Mouse (Mus musculus): Measurements from ENCODE around the gene Ambra1.
A peak's percentile ranks its signal among the peaks of the same experiment; 100 is the strongest.

Ambra1 gene

DNA sequence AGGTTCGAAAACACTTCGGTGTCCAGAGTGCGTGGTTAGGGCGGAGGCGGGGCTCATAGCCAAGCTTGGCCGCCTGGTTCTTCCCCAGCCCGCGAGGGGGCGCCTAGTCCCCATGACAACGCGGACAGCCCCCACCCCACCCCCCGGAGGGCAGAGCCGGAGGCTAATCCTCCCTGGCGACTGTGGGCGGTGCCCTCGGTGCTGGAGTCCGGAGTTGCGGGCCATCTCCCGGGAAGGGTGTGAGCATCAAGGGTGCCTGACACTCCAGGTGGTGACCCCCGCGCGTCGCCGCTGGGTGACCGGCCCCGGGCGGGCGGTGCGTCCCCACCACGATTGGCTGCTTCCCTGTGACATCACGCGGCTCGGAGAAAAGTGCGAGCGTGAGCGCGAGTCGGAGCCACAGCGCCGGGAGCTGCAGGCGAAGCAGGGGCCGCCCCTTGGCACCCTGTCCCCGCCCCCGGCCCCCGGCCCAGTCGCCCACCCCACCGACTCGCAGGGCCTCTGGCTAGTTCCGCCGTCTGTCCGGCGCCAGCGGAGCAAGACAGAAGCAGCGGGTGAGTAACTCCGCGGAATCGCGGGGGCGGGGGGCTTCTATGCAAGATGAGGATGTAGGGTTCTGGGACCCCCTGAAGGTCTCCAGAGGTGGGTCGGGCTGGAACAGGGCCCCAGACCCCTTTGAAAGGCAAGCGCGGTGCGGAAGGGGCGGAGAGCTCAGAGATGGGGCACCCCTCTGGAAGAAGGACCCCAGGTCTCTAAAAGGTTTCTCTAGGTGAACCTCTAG lies 192.0 kb downstream of the Ambra1 start:
- DNase-seq: peak; percentile 53

DNA sequence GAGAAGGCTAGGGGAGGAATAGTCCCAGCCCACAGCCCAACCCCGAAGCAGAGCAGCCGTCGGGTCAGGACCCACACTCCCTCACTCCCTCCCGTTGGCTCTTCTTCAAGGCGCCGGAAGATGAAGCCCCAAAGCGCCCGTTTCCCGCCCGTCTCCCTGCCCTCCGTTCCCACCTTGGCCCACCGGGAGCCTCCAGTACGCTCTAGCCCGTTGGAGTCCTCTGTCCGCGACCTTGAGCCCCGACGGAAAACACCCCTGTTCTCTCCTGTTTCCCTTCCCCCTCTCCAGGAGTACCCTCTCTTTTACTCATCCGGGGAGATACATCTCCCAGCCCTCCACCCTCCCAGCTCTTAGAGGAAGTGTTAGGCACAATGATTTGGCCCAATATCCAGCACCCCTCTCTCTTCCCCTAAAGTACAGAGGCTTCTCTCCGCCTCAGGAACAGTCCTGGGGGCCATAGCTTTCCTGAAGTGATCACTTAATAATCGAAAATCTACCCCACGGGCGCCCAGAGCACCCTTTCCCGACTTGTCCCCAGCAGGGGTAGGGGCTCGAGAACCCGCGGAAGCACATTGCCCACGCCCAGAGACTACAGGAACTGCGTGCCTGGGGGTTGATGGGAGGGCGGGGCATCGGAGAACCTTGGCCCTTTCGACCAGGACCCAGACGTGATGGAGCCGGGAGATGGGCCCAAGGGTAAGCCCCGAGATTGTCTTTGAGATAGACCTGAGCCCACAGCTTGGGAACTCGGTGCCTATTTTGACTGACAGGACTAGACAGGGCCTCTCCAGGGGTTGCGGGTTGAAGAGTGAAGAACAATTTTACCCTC lies 192.9 kb downstream of the Ambra1 start:
- peak; percentile 20 for DNase-seq

DNA sequence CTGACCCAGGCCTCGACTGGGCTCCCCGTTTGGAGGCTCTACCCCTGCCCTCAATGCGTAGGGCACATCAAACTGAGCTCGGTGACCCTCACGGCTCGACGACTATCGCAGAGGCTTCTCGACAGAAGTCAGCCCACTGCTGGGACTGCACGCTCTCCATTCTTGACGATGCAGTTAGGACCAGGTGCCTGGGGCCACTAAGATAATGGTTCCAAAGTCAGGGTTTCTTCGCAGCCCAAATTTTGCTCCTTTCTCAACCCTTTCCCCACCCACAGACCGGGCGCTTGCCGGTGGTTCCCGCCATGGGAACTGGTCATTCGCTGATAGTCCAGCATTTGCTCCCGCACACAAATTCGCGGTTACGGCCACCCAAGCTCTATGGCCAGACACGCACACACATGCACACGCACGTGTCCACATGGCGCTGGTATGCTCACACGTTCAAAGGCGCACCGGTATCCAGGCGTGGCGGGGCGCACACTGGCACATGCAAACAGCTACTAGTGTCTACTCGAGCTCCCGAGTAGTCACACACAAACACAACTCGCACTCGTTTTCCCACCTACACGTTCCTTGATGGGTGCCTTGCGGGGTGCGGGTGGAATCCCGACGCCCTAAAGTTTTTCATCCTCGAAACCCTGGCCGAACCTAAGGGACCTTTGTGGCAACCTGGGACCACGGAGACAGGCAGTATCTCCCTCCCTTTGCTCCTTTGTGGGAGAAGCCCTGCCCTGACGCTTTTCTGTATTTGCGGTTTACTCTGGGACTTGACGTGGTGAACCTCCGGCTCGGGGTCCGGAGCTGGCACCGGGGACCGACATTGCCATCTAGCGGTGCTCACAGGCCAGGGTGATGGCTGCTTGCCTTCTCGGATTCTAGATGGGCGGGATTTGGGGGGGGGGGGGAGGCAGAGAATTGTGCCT lies 193.7 kb downstream of the Ambra1 start:
- peak; percentile 76 for DNase-seq

DNA sequence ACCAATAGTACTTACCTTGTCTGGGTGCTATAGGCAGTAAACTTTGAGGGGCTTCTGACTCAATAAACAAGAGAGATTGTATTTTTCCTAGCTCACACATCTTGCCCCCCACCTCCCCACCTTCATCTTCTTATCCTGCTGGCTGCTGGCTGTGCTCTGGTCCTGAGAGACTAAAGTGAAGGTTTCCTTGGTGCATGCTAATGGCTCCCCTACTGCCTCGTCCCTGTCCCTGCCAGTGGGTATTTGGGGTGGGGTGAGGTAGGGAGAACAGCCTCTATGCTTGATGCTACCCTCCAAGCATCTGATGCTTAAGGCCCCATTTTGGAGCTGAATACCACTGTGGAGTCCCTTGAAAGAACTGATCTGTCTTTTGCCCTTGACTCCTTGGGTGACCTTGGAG lies 194.8 kb downstream of the Ambra1 start:
- DNase-seq: peak; percentile 18

DNA sequence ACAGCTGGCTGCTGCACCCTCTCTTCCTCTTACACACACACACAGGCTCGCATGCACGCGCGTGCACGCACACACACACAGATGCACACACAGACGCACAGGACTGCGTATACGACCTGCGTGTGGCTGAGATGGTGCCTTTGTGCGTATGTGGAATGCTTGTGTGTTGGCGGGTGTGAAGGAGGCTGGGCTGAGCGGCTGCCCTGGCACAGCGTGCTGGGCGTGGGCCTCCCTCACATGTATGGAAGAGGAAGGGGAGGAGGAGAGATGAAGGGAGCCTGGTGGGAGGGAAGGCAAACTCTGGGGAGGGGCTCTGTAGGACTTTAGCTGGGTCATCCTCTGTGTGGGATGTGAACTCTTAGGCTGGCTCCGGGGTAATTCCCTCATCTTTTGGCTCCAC lies 195.5 kb downstream of the Ambra1 start:
- DNase-seq: peak; percentile 31

DNA sequence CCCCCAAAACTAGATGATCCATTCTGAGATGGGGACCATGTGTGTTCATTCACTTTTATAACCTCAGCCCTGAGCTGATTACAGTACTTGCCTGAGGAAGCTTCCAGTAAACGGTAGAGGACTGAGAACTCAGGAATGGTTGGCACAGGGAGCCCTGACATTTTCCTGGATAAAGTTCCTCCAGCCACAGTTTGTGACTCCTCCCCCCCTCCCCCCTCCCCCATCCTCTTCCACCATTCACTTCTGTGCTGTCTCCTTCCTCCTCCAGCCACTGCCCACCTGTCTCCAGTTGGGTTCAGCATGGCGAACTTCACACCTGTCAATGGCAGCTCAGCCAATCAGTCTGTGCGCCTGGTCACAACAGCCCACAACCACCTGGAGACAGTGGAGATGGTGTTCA lies 197.0 kb downstream of the Ambra1 start, which contains the start of gene Chrm4:
Gene Chrm4 (plus strand): TSS at position 301 of the 400 bp plus-strand sequence.
- no peak for DNase-seq

DNA sequence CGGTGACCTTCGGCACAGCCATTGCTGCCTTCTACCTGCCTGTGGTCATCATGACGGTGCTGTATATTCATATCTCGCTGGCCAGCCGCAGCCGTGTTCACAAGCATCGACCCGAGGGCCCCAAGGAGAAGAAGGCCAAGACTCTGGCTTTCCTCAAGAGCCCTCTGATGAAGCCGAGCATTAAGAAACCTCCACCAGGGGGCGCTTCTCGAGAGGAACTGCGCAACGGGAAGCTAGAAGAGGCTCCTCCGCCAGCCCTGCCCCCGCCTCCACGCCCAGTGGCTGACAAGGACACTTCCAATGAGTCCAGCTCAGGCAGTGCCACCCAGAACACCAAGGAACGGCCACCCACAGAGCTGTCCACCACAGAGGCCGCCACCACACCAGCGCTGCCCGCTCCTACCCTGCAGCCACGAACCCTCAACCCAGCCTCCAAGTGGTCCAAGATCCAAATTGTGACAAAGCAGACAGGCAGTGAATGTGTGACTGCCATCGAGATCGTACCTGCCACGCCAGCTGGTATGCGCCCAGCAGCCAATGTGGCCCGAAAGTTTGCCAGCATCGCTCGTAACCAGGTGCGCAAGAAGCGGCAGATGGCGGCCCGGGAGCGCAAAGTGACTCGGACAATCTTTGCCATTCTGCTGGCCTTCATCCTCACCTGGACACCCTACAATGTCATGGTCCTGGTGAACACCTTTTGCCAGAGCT lies 198.0 kb downstream of the Ambra1 start:
- DNase-seq: peak; percentile 90

DNA sequence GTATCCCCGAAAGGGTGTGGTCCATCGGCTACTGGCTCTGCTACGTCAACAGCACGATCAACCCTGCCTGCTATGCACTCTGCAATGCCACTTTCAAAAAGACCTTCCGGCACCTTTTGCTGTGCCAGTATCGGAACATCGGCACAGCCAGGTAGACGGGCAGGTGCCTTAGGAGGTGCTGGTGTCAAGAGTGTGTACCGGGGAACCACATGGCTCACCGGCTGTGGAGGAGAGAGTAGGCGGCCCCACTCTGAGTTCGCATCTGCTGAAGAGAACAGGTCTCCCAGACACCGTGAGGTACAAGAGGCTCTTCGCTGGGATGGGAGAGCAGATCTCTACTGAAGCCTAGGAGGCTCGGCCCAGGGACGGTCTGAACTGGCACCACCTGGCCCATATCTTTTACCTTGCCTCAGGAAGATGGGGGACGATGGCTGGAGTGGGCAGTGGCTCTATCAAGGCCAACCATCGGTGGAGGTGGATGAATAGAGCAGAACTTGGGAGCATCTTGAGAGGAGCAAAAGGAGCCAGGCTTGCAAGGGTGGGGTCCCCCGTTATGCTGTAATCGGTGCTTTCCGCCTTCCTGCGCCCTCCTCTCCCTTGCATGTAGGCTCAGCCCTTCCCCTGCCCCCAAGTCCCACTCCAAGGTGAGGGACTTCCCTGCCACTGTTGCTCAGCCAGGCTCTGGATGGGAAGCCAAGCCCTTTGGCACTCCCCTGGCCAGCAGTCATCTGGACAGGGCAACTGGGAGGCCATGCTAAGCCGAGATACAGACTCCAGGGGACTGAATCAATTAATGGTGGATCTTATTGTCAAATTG lies 198.8 kb downstream of the Ambra1 start:
- peak; percentile 63 for DNase-seq

DNA sequence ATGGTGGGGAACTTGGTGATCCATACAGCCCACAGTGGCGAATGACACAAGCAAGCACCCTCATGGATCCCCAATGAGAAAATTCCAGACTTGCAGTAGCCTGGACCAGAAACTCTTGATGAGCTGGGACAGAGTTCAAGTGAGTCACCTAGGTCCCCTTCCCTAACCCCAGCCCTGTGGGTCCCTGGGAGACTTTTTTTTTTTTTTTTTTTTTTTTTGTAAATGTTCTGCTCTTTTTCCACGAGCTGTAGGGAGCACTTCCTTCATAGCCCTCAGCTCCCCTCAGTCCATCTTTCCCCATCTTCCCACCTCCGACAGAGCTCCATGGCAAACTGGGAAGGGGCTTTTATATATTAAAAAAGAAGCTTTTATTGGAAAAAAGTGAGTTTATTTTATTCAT lies 199.5 kb downstream of the Ambra1 start:
- DNase-seq: no peak

DNA sequence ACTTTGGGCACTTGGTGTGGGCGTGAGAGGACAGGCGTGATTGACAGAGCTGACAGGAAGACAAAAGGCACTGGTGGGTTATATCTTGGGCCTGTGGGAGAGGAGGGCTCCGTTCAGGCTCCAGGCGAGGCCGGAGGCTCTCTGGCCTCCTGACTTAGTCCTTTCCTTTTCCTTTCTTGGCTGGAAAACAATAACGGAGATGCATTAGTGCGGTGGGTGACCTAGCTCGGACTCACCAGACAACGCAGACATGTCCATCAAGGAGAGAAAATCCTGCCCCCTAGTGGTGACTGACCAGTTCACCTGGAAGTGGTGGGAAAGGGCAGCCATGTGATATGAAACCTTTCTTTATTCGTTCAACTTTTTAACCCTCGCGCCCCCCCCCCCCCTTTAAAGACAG lies 200.0 kb downstream of the Ambra1 start:
- DNase-seq: peak; percentile 82

DNA sequence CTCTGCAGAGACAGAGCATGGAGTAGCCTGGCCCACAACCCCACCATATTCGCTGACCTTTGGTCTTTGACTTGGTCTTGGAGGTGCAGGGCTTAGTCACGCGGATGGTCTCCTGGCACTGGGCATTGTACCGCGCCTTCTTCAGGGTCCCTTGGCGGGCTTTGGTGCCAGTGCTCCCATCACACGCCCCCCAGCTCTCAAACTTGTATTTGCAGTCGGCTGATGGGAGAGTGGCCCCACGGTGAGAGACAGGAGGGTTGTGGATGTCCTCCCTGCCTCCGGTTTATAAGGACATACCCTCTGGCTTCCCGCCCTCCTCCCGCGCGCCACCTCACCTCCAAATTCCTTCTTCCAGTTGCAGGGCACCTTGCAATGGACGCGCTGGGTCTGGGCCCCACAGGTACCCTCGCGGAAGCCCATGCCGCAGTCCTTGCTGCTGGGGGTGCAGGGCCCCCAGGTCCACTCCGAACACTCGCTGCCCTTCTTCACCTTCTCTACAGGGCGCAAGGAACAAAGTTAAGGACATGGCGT lies 200.9 kb downstream of the Ambra1 start:
- DNase-seq: peak; percentile 61

DNA sequence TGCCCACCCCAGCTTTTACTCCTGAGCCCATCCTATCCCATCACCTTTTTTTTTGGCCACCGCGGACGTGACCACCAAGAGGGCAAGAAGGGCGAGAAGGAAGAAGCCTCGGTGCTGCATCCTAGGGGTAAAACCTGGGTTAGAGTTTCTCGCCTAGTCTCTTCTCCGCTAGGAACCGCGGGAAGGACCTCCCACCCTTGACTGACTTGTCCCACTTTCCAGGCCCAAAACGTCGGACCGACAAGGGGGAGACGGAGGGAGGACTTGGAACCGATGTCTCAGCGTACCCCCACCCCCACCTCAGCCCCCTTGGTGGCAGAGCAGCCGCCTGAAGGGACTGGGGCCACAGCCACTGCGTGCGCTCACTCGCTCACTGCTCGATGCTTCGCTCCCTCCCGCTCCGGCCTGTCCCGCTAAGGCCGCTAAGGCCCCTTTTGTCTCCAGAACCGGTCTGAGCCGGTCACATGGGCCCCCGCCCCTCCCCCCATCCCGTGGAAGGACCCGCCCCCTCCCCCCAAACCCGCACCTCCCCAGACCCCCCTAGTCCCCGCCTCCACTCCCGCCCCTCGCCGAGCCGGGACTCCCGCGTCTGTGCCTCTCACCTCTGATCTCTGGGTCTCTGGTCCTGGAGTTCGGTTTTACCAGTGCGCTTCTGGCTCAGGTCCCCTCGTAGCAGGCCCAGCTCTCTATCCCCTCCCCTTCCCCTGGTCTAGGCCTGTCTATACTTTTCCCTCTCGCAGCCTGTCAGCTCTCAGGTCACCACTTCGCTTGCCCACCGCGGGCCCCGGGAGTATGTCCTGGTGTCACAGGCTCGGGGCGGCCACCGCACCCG lies 201.6 kb downstream of the Ambra1 start:
- peak; percentile 48 for DNase-seq

DNA sequence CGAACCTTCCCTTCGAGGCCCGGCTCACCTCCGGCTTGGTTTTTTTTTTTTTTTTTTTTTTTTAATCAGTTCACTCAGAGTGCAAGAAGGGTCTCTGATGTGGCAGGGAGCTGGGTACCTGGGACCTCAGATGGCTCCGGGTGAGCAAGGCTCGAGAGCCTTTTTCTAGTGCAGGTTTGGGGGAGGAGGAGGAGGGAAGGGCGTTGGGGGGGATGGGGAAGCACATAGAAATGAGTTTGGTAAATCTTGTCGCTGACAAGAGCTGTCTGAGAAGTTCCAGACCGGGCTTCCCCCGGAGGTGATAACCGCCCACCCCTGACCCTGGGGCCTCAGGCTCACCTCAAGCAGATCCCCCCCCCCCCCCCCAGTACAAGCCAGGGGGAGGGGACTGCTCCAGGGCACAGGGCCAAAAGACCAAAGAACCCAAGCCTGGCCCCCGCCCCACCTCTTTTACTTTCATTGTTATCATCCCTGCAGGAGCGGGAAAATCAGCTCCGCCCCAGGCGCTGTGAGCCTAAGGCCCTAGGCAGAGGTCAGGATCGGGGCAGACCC lies 202.3 kb downstream of the Ambra1 start, which contains the start of gene Mdk:
Gene Mdk (minus strand): TSS at position 138 of the 552 bp plus-strand sequence.
- DNase-seq: peak; percentile 53

DNA sequence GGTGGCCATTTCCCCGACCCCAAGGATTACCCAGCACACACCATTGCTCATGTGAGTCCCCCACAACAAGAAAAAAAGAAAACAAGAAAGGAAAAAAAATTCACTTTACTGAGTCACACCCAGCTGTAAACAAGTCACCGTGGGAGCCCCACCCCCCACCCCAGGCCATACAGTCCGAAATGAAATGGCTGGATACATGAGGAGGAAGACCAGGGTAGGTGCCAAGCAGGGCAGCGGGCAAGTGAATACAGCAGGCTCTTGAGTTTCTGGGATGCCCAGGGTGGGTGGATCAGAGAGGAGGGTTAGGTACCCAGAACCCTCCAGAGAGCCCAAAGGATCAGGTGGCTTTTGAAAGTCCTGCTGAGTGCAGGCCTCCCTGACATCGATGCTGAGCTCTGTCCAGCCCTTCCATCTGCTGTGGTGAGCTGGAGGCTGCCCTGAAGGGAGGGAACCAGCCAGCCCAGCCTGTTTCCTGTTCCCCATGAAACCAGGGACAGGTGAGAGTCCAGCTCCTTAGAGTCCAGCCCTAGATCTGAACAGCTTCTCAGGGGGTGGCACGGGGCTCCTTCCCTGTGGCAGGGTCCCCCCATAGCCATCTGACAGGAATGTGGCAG lies 202.9 kb downstream of the Ambra1 start:
- DNase-seq: peak; percentile 78

DNA sequence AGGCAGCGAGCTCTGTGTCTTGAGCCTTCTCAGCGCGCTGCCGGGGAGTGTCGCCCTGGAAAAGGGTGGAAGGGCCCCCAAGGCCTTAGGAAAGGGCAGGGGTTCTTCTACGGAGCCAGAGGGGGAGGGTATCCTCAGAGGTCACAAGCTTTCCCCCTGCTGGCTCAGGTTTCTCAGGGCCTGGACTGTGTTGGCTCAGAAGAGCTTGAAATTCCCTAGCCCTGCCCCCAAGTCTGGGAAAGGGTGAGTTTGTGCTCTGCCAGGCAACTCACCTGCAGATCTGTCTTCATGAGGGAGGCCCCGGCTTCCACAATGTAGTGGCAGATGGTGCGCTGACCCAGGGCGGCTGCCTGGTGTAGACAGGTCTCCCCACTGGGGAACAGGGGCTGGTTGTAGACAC lies 203.5 kb downstream of the Ambra1 start:
- DNase-seq: peak; percentile 88

DNA sequence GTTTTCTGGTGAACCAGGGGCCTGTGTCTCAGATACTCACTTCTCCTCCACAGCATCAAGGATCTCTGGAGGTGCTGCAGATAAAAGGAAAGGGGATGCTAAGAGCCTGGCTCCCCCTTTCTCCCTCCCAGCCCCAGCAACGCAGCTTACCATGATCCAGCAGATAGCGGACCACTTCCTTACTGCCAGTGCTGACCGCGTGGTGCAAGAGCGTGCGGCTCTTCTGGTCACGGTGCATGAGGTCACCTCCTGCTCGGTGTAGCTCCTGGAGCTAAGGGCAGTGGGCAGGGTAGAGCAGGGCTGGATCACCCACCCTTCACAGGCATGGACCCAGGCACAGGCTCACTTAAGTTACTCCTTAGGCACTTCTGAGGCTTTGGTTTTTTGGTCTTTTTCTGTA lies 204.1 kb downstream of the Ambra1 start:
- no peak for DNase-seq

DNA sequence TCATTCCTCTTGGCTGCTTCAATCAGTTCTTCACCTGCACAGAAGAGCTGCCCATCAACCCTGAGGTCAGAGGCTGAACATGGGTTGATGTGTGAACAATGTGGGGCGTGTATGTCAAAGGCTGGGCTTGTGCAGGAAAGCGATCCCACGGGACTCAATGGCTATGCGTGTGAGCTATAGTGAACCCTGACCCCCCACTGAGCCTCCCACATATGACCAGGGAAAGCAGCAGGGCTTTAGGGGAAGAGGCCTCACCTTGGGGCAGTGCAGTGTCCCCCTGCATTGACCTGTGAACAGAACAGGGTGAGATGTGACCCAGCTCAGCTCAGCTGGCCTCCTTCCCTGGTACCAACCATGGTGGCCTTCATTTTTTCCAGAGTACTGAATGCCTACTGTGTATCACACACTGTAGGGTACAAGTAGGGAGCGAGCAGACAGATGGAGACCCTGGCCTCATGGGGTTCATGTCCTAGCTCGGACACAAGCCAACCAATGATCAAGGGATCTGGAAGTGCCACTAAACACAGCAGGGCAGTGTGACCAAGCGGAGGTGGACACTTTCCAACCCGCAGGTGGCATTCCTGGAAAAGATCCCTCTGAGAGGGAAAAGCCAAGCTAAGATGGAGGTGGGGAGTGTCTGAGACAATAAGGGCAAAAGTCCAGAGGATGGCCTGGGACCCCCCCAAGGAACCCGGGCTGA lies 205.0 kb downstream of the Ambra1 start:
- peak; percentile 83 for DNase-seq

DNA sequence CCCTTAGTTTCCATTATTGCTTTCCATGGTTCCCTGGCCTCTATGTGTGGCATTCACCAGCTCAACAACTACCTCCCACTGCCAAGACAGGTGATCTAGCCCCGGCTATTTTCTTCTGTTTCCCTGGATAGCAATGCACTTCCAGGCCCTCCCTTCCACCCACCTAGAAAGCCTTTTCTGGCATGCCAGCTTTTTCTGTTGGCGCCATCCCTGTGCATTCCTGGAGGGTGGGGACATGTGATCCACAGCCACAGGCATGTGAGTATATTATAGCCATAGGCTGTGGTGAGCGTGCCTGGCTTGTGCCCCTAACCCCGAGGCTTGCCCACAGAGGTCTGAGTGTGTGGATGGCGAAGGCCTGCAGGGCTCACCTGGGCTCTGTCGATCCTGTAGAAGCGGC lies 206.2 kb downstream of the Ambra1 start:
- peak; percentile 46 for DNase-seq
